Mouse (Mus musculus) ES-CJ7 (cell line): ENCODE results near the gene Cetn2.
A peak's percentile ranks its signal among the peaks of the same experiment; 100 is the strongest.

Experiments
- DNase-seq: peaks from one replicate; pipeline ENCODE4 v3.0.0; 2011; ENCODE audit warnings: low read depth, low spot score

Gene Cetn2

DNA sequence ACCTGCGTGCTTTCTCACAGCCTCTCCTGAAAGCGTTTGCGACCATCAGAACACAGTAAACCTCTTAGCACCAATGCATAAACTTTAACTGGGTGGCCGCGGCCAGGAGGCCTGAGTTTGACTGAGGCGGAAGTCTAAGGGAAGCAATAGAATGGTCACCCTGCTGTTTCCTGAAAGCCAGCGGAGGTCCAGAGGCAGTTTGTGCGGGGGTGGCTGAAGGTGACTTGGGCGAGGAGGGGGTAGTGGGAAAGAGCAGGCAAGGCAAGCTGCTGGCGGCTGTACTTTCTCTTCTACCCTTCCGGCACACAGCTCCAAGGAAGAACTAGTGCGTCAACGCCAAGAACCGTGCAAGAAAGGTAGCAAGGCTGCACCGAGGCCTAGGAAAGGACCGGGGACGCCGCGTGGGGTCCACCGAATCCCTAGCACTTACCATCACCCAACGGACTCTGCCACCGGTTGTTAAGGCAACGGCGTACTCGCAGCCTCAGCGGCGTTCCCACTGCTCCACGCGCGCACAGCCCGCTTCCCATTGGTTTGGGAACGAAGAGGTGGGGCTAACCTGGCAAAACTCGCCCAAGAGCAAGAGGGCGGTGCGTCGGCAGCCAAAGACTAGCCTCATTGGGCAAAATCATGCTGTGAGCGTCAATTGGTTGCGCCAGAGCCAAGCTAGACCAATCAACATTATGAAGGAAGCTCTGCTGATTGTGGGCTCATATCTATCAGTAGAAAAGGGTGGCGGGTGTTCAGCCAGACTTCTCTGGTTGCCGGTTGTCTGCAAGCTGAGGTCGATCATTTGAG, at the start of gene Cetn2, which contains the start of gene Nsdhl:
Cetn2 (minus strand) TSS at position 528 of the 798 bp plus-strand sequence.
Nsdhl (plus strand) TSS at position 674 of the 798 bp plus-strand sequence.
- peak; percentile 91 for DNase-seq

- no peak for DNase-seq
Observed at GRCm38 (mm10) chrX:72962743-72963142, 44.5 kb upstream of the Cetn2 start.

DNA sequence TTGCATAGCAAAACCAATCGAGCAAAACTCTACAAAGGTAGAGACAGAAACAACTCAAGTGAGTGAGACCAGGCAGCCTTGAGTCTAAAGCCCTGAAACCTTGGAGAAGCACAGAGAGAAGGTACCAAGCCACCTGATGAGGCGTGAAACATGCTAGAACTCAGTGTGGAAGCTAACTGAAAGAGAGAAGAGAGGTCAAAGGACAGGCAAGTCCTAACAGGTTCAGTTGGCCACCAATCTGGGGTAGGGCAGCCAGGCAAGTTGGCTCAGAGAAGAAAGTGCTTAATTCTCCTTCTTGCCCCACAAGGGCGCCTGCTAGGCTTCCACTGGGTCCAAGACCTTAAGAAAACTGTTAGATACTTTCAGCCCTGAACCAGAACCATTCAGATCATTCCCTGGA, 43.3 kb upstream of the Cetn2 start:
- no peak for DNase-seq

GRCm38 (mm10) chrX:72960431-72960830, 42.2 kb upstream of the Cetn2 start:
- DNase-seq = peak; percentile 11

- no peak for DNase-seq
Observed at GRCm38 (mm10) chrX:72956486-72956885, 38.3 kb upstream of the Cetn2 start.

- no peak for DNase-seq
Observed at GRCm38 (mm10) chrX:72953464-72953863, 35.3 kb upstream of the Cetn2 start.

DNA sequence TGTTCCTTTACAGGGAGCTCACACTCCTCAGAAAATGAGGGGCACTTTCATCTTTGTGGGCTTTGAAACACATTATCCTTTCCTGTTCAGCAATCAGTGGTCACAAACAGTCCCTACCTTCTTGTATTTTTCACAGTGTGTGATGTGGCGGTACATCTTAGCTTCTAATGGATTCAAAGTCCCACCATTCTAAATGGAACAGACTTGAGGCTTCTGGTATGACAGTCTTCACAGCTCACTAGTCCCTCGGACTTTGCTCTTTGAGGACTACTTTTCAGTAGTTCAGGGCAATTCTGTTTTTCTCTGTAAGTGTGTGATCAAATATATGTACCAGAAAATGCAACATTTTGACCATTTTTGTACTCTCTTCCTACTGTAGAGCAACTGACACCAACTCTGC, 3.2 kb upstream of the Cetn2 start:
- DNase-seq = no peak

DNA sequence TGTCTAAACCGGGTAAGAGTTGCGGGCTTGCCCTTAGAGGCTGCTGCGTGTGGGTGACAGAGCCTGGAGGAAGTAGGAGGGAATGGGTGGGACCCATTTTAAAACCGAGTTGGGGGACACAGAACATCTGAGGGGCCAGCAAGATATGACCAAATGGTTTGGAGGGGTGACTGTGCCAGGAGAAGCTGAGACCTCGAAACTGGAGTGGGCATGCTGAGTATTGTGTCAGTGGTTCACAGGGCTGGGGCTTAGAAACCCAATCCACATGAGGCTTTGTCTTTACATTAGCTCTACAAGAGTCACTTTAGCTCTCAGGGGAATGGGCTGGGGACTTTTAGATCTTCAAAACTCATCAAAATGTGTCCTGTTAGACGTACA, 460 bp upstream of the Cetn2 start:
- DNase-seq = no peak

DNA sequence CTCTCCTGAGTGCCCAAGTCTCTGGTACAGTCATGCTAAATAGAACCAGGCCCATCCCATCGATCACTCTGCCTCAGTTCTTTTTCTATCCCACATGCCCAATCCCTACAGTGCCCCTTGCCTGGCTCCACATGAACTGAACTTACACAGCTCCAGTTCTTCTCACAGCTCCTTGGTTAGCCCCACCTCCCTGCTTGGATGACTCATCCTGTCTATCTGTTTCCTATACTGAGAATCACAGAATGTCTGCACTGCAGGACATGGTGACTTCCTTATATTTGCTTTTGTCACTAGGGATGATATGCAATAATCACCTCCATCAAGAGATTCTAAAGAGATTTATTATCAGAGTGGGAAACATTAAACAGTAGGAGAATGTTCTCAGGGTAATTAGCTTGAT, 6.6 kb downstream of the Cetn2 start:
- no peak for DNase-seq

GRCm38 (mm10) chrX:72908404-72908741, 9.8 kb downstream of the Cetn2 start:
- peak; percentile 60 for DNase-seq

DNA sequence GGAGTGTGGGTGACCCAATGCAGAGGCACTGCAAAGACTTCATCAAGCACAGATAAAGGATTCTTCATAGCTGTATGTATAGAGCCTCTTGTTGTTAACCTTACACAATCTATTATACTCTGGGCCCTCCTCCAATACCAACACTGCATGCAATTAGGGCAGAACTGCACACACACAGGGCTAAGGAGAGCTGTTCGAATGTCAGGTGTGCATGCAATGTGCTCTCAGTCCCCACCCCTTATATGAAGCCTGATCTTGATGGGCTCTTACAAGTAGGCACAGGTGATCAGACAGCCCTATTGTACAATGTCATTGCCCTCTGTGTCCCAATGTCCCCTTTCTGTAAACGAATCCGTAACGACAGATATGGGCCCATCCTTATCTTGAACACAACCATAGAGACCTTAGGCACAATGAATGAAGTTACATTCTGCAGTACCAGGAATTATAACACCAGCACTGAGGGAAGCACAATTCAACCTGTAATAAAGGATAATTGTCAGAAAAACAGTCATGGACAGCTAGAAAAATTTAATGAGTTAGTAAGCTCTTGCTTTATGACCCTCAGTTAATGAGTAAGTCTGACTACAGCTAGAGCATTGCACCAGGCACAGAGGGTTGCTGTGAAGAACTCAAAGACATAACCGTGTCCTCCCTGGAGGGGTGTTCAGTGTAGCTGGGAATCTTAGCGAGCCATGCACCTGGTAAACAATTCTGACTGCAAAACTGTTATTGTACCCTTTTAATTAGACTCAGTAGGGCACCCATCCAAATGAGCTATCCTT, 10.4 kb downstream of the Cetn2 start:
- DNase-seq = no peak

DNA sequence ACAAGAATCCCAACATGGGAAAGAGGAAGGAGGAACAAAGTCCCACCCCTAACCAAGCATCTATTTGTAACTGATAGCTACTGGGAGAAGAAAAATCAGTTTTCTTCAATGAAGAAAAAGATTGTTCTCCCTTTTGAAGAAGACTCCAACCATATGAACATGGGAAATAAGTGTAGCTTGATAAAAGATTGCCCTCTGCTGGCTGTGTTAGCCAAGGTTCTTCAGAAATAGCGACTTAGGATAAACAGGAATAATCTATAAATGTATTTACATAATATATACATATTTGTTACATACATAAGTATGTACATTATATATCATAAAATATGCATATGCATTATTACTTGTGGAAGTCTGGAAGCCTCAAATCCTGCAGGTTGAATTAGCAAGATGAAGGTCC, 15.7 kb downstream of the Cetn2 start:
- no peak for DNase-seq

- DNase-seq = no peak
Observed at GRCm38 (mm10) chrX:72896055-72896437, 22.2 kb downstream of the Cetn2 start.

GRCm38 (mm10) chrX:72895388-72896054, 22.7 kb downstream of the Cetn2 start:
- DNase-seq = no peak
